Mouse (Mus musculus) hindbrain, postnatal 0 days (tissue): ENCODE data around the gene Vmn1r230. TPM values are rescaled to one million over a fixed set of nuclear protein-coding genes. Genes with fewer than 3 reads are reported as not detected.

Experiments
- ATAC-seq: fragments of 200-750 bp; cut with Nextera tagmentation; 2 replicates; pipeline ENCODE4 v1.8.0; 2017; ENCODE audit warnings: mild to moderate bottlenecking, moderate TSS enrichment, moderate library complexity
- DNase-seq: peaks from one replicate; pipeline ENCODE4 v3.0.0-alpha.2; 2015; ENCODE audit warnings: low spot score
- H3K27ac ChIP-seq: fragments of 300-500 bp; sonication (generic); 2 replicates; pipeline ENCODE4 v1.5.1; 2014; ENCODE audit warnings: mild to moderate bottlenecking
- H3K27me3 ChIP-seq: fragments of 300-500 bp; sonication (generic); 2 replicates; pipeline ENCODE4 v1.6.1; 2014; ENCODE audit warnings: low read length, mixed read lengths; ENCODE audit not compliant: insufficient read depth
- H3K36me3 ChIP-seq: fragments of 300-500 bp; sonication (generic); 2 replicates; pipeline ENCODE4 v1.6.1; 2014; ENCODE audit warnings: low read length, mixed read lengths; ENCODE audit not compliant: insufficient read depth
- H3K4me1 ChIP-seq: fragments of 300-500 bp; sonication (generic); 2 replicates; pipeline ENCODE4 v1.6.1; 2014; ENCODE audit warnings: antibody characterized with exemption, low read length, mixed read lengths; ENCODE audit not compliant: insufficient read depth
- H3K4me2 ChIP-seq: fragments of 300-500 bp; sonication (generic); 2 replicates; pipeline ENCODE4 v1.6.1; 2014; ENCODE audit warnings: low read depth, mild to moderate bottlenecking, low read length, moderate library complexity, mixed read lengths
- H3K4me3 ChIP-seq: fragments of 300-500 bp; sonication (generic); 2 replicates; pipeline ENCODE4 v1.5.1; 2014; ENCODE audit warnings: low read length
- H3K9ac ChIP-seq: fragments of 300-500 bp; sonication (generic); replicated peaks from 2 replicates; pipeline ENCODE4 v1.6.1; 2014; ENCODE audit warnings: mild to moderate bottlenecking, low read length, moderate library complexity, mixed read lengths
- H3K9me3 ChIP-seq: fragments of 300-500 bp; sonication (generic); 2 replicates; pipeline ENCODE4 v1.6.1; 2016; ENCODE audit warnings: low read length, mixed read lengths
- CTCF ChIP-seq: IDR thresholded peaks from 2 replicates; pipeline ENCODE4 v1.5.1; 2016; ENCODE audit warnings: antibody characterized with exemption, control low read depth, low read depth
- WGBS: fragments of 180-500 bp; shearing (Covaris S2); extraction: QIAGEN DNeasy Blood & Tissue Kit; methylation state at CpG from one replicate; pipeline ENCODE4 v1.1.7; 2014; 5-methylcytosine and 5-hydroxymethylcytosine counted together
- polyA plus RNA-seq: library from polyadenylated mRNA; unstranded; fragments of >200 nt; fragmentation: Nextera tagmentation; extraction: Ambion mirVana; gene quantifications from 2 replicates; pipeline ENCODE4 v1.2.1, GENCODE M21; 2015
- total RNA-seq: library from RNA; depleted of rRNA; stranded (reverse); fragments of >200 nt; gene quantifications from 2 replicates; pipeline ENCODE4 v1.2.3, GENCODE M21; 2014; rRNA removed

Gene Vmn1r230
- not detected in 2 replicates for total RNA-seq
- not detected in 2 replicates for polyA plus RNA-seq

DNA sequence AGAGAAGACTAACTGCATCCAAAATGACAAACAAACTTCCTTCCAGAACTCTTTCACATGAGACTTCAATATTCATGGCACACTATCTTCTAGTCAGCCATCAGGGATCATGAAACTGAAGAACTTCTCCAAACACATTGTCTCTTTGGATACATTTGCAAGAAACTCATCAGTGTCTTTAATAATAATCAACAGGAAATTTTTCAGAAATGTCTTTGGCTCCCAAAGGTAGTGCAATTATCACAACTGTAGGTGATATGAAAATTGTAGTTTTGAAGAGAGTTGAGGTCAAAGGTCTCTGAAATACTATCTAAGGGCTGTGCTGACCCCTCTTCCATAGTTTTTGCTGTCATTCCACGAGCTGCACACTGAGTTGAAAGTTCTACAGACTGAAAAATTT is at the start of gene Vmn1r230:
Gene Vmn1r230 (plus strand): TSS at position 301 of the 400 bp plus-strand sequence.
- Histone ChIP-seq H3K4me1 (no peaks in the 10 kb centered on the region), H3K27ac (no peak within 1 kb of the TSS), H3K4me2 (no peak within 1 kb of the TSS), H3K27me3 (no peaks in the 10 kb centered on the region), H3K9ac (no peak within 1 kb of the TSS), H3K4me3 (no peak within 1 kb of the TSS), H3K9me3 (no peaks in the 10 kb centered on the region), H3K36me3 (no peaks in the 10 kb centered on the region)
- WGBS: 7% methylated on average over 1 of the region's 1 CpGs
- TF ChIP-seq CTCF: no peak
- ATAC-seq (no peak), DNase-seq (no peak)

DNA sequence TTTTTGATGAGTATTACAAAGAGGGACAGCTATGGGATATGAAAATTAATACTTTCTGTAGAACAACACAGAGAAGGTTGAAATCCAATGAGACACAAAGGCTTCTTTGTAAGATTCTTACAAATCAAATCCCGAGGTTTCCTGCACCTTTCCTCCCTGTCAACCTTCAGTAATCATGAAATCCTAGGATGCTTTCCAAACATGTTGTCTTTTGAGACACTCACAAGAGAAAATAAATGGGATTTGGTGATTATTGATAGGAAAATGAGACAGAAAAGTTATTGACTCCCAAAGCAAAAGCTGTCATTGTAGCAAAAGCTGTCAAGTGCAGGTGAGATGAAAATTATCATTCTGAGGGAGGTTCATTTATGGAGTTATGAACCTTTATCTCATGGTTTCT is 29.0 kb upstream of the Vmn1r230 start, which contains the start of gene Vmn1r229:
Gene Vmn1r229 (plus strand): TSS at position 301 of the 400 bp plus-strand sequence.
- Histone ChIP-seq H3K4me2 (no peak within 1 kb of the TSS), H3K36me3 (no peaks in the 10 kb centered on the region), H3K4me1 (no peaks in the 10 kb centered on the region), H3K9me3 (0 out of 2 replicates have a peak, but pooled peaks cover 2% of the 10 kb centered on the region), H3K27ac (no peak within 1 kb of the TSS), H3K9ac (no peak within 1 kb of the TSS), H3K4me3 (no peak within 1 kb of the TSS), H3K27me3 (no peaks in the 10 kb centered on the region)
- ATAC-seq: no peak
- no peak for TF ChIP-seq CTCF
- DNase-seq: no peak
- WGBS: 46% methylated on average over 1 of the region's 1 CpGs

Other genes starting within 250 kb of the Vmn1r230 start
- not detected in 2 replicates for gene Vmn2r110, start 244.0 kb upstream of the Vmn1r230 start, total RNA-seq
- gene Vmn2r110, start 244.0 kb upstream of the Vmn1r230 start, polyA plus RNA-seq: 0.01 TPM in 1 of 2 replicates, not detected in the other
- gene Fpr-rs3, start 215.6 kb upstream of the Vmn1r230 start, total RNA-seq: not detected in 2 replicates
- not detected in 2 replicates for gene Fpr-rs3, start 215.6 kb upstream of the Vmn1r230 start, polyA plus RNA-seq
- gene Vmn1r226, start 157.6 kb upstream of the Vmn1r230 start, total RNA-seq: not detected in 2 replicates
- not detected in 2 replicates for gene Vmn1r226, start 157.6 kb upstream of the Vmn1r230 start, polyA plus RNA-seq
- gene Vmn1r227, start 110.6 kb upstream of the Vmn1r230 start, total RNA-seq: not detected in 2 replicates
- gene Vmn1r227, start 110.6 kb upstream of the Vmn1r230 start, polyA plus RNA-seq: not detected in 2 replicates
- not detected in 2 replicates for gene Vmn1r228, start 54.3 kb upstream of the Vmn1r230 start, total RNA-seq
- not detected in 2 replicates for gene Vmn1r228, start 54.3 kb upstream of the Vmn1r230 start, polyA plus RNA-seq
- not detected in 2 replicates for gene Vmn1r229, start 28.9 kb upstream of the Vmn1r230 start, total RNA-seq
- 0.01 TPM in 1 of 2 replicates, not detected in the other for gene Vmn1r229, start 28.9 kb upstream of the Vmn1r230 start, polyA plus RNA-seq
- gene Vmn1r231, start 64.6 kb downstream of the Vmn1r230 start, total RNA-seq: not detected in 2 replicates
- gene Vmn1r231, start 64.6 kb downstream of the Vmn1r230 start, polyA plus RNA-seq: not detected in 2 replicates
- gene Vmn1r232, start 79.3 kb downstream of the Vmn1r230 start, total RNA-seq: 0.99 TPM in 1 of 2 replicates, not detected in the other
- not detected in 2 replicates for gene Vmn1r232, start 79.3 kb downstream of the Vmn1r230 start, polyA plus RNA-seq
- 758 and 823 TPM in 2 replicates for gene Ppp2r1a, start 104.9 kb downstream of the Vmn1r230 start, total RNA-seq
- gene Ppp2r1a, start 104.9 kb downstream of the Vmn1r230 start, polyA plus RNA-seq: 674 and 734 TPM in 2 replicates
- gene Vmn1r233, start 156.0 kb downstream of the Vmn1r230 start, total RNA-seq: not detected in 2 replicates
- not detected in 2 replicates for gene Vmn1r233, start 156.0 kb downstream of the Vmn1r230 start, polyA plus RNA-seq
- gene Zfp160, start 168.5 kb downstream of the Vmn1r230 start, total RNA-seq: 8.8 and 15.6 TPM in 2 replicates
- 10.6 and 11.9 TPM in 2 replicates for gene Zfp160, start 168.5 kb downstream of the Vmn1r230 start, polyA plus RNA-seq